Mouse (Mus musculus): ENCODE results near the gene Wdr63.

DNA sequence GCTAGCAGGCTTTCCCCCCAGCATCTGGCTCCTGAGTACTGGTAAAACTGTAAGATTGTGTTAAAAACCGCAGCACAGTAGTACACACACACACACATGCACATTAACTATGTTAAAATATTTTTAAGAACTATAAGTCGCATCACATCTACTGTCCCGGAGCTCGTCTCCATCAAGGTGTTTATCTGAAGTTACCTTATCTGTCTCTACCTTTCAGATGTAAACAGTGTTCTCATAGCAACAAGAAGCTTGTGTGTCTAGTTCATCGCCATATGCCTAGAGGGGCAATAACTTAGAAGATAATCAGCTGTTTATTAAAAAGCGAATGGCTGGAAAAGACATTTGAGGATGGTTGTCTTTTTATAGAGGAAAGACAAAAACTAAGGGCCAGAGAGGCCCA is 82.4 kb downstream of the Wdr63 start:
- no peak for TF ChIP-seq POLR2A (IDR thresholded peaks at IDR 0.05; ENCODE audit: borderline replicate concordance, control insufficient read depth, low read depth, low read length)
- no peak for TF ChIP-seq CTCF (IDR thresholded peaks at IDR 0.05; ENCODE audit: control insufficient read depth, insufficient read depth, low read length)
